Mouse (Mus musculus) gastrocnemius, postnatal 4 days (tissue): ENCODE measurements around the gene Cnn1. TPM values are rescaled to one million over a fixed set of nuclear protein-coding genes. Genes with fewer than 3 reads are reported as not detected.
A peak's percentile ranks its signal among the peaks of the same experiment; 100 is the strongest.

Source experiments
- DNase-seq, 2 experiments: peaks; one replicate each; pipeline ENCODE4 v3.0.0; 2021 to 2022; ENCODE audit warnings: low spot score in 2 of 2, mixed read lengths in 2 of 2
- microRNA-seq: library from miRNA; unstranded; fragments of <30 nt; microRNA quantifications from one replicate; pipeline ENCODE4 v1.2.0, GENCODE M21; 2021
- total RNA-seq, 2 experiments: library from RNA; stranded (reverse); gene quantifications; 2 replicates each; pipeline ENCODE4 v1.2.3; 2021

Cnn1 gene
- total RNA-seq, 2 experiments from 2014 or later: 7.2 to 7.5 TPM

DNA sequence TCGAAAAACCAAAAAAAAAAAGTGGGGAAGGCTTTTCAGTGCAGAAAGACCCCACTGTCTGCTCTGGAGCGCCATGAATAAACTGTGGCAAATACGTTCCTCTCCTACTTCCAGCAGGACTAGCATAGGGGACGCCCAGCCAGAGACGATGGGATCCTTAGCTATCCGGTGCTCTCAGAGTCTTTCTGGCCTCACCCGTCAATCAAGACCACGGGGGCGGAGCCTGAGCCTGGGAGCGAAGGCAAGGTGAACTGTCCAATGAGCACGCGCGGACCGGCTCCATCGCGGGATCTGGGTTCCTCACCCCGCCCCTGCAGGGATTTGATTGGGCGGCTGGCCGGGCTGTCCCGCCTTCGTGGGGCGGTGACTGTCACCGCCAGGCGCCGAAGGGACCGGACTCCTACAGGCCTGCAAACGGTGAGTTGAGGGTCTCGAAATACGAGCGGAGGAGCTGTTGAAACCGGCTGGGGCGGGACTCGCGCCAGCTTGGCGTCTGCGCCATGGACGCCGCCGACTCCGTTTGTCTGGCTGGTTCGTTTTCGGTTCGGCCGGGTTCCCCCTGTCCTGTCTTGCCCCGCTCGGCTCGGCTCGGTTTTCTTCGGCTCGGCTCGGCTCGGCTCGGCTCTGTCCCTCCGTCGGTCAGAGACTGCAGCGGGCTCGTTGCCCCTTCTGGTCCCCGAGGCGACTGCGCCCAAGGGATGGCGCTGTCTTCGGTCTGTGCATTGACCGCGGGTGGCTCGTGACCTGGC is 57.7 kb downstream of the Cnn1 start, which contains the start of gene Pigyl:
Pigyl (plus strand) TSS at position 350 of the 749 bp plus-strand sequence.
- peak; percentile 98 to 100 for DNase-seq

- DNase-seq: no peak
Observed at GRCm38 (mm10) chr9:22157516-22158265, 58.7 kb downstream of the Cnn1 start.

Small RNAs within 50 kb of the gene (microRNA-seq; reads per million reads assigned to microRNA genes)
- gene Mir7084: not detected

Other genes with a start within 250 kb of the Cnn1 start
- 10 to 100 TPM; 34.3 to 44.5 TPM for gene Dock6, start 246.6 kb upstream of the Cnn1 start, total RNA-seq
- 10 to 100 TPM; 12.6 to 16.1 TPM for gene Rab3d, start 181.0 kb upstream of the Cnn1 start, total RNA-seq
- 1 to 10 TPM in 1 of 2 experiments, under 1 TPM in 1; 0.98 to 1.3 TPM for gene Ccdc159, start 171.7 kb upstream of the Cnn1 start, total RNA-seq
- gene Tmem205, start 171.7 kb upstream of the Cnn1 start, total RNA-seq: 10 to 100 TPM; 18.9 to 21.4 TPM
- gene Plppr2, start 162.2 kb upstream of the Cnn1 start, total RNA-seq: 1 to 10 TPM; 4.4 to 4.8 TPM
- gene Swsap1, start 143.5 kb upstream of the Cnn1 start, total RNA-seq: 1 to 10 TPM; 5.2 to 6.3 TPM
- gene Epor, start 135.7 kb upstream of the Cnn1 start, total RNA-seq: 1 to 10 TPM; 6.5 to 7.5 TPM
- gene Rgl3, start 109.8 kb upstream of the Cnn1 start, total RNA-seq: under 1 TPM; 0.21 to 0.22 TPM
- gene Ccdc151, start 96.6 kb upstream of the Cnn1 start, total RNA-seq: under 1 TPM in 1 of 2 experiments, not detected in 1; 0.23 TPM
- gene Prkcsh, start 96.4 kb upstream of the Cnn1 start, total RNA-seq: 10 to 100 TPM; 61.4 to 66.1 TPM
- gene Elavl3, start 47.2 kb upstream of the Cnn1 start, total RNA-seq: under 1 TPM; 0.08 to 0.12 TPM
- gene Gm49318, start 28.0 kb upstream of the Cnn1 start, total RNA-seq: under 1 TPM in 1 of 2 experiments, not detected in 1; 0.54 TPM
- gene Zfp653, start 27.8 kb upstream of the Cnn1 start, total RNA-seq: 1 to 10 TPM; 5.6 to 7.4 TPM
- 10 to 100 TPM; 33.7 to 36.0 TPM for gene Ecsit, start 13.8 kb upstream of the Cnn1 start, total RNA-seq
- gene Elof1, start 18.0 kb downstream of the Cnn1 start, total RNA-seq: 10 to 100 TPM; 54.4 to 54.9 TPM
- 1 to 10 TPM; 2.5 to 3.4 TPM for gene Acp5, start 36.5 kb downstream of the Cnn1 start, total RNA-seq
- gene Pigyl, start 57.6 kb downstream of the Cnn1 start, total RNA-seq: 10 to 100 TPM; 34.3 to 34.6 TPM
- gene Zfp872, start 88.9 kb downstream of the Cnn1 start, total RNA-seq: not detected
- 10 to 100 TPM; 13.4 to 15.0 TPM for gene Zfp809, start 126.5 kb downstream of the Cnn1 start, total RNA-seq
- under 1 TPM; 0.21 to 0.27 TPM for gene Zfp599, start 160.7 kb downstream of the Cnn1 start, total RNA-seq
- 1 to 10 TPM; 4.2 to 5.2 TPM for gene Zfp810, start 208.4 kb downstream of the Cnn1 start, total RNA-seq